Mouse (Mus musculus) CD4-positive, CD25-positive, alpha-beta regulatory T cell, adult 4 months (primary cell): ENCODE results near the gene Crygd. TPM values are rescaled to one million over a fixed set of nuclear protein-coding genes. Genes with fewer than 3 reads are reported as not detected.

Experiments used
- ATAC-seq: one replicate; pipeline ENCODE4 v1.8.0; 2017
- polyA plus RNA-seq, 2 experiments: library from polyadenylated mRNA; unstranded; fragments of 100-300 nt; shearing (Covaris generic); gene quantifications; one replicate each; pipeline ENCODE4 v1.2.1; 2017

The Crygd gene
- polyA plus RNA-seq, 2 experiments from 2014 or later: not detected

- ATAC-seq: no peak
These were observed 21.4 kb downstream of the Crygd start for GRCm38 (mm10) chr1:65041837-65042236.

- ATAC-seq: no peak
These were observed 22.4 kb downstream of the Crygd start for GRCm38 (mm10) chr1:65040806-65041205.

- no peak for ATAC-seq
These were observed 23.6 kb downstream of the Crygd start for GRCm38 (mm10) chr1:65039679-65040078.

GRCm38 (mm10) chr1:65037542-65037941 is 25.7 kb downstream of the Crygd start:
- ATAC-seq: no peak

GRCm38 (mm10) chr1:65035513-65035912 is 27.7 kb downstream of the Crygd start:
- ATAC-seq: no peak

- ATAC-seq: no peak
These were observed 30.6 kb downstream of the Crygd start, which contains the start of gene Akr1cl for GRCm38 (mm10) chr1:65032641-65033040. Gene Akr1cl (minus strand): TSS chr1:65032759.

GRCm38 (mm10) chr1:65028206-65028605 is 35.0 kb downstream of the Crygd start:
- ATAC-seq: no peak

- no peak for ATAC-seq
These were observed 50.5 kb downstream of the Crygd start for GRCm38 (mm10) chr1:65012726-65013125.

Other genes starting within 250 kb of the Crygd start
- 10 to 100 TPM in 1 of 2 experiments, 1 to 10 TPM in 1; 7.8 to 11.2 TPM for gene Plekhm3, start 106.6 kb downstream of the Crygd start, polyA plus RNA-seq
- gene Akr1cl, start 30.7 kb downstream of the Crygd start, polyA plus RNA-seq: under 1 TPM in 1 of 2 experiments, not detected in 1; 0.31 TPM
- not detected for gene Cryge, start 12.3 kb downstream of the Crygd start, polyA plus RNA-seq
- gene Crygc, start 10.2 kb upstream of the Crygd start, polyA plus RNA-seq: not detected
- not detected for gene Crygb, start 18.8 kb upstream of the Crygd start, polyA plus RNA-seq
- not detected for gene Cryga, start 39.9 kb upstream of the Crygd start, polyA plus RNA-seq
- not detected for gene Gm28845, start 56.1 kb upstream of the Crygd start, polyA plus RNA-seq
- gene D630023F18Rik, start 59.8 kb upstream of the Crygd start, polyA plus RNA-seq: not detected
- gene Idh1, start 123.0 kb upstream of the Crygd start, polyA plus RNA-seq: 10 to 100 TPM in 1 of 2 experiments, 1 to 10 TPM in 1; 7.9 to 10.2 TPM
- gene Pikfyve, start 123.2 kb upstream of the Crygd start, polyA plus RNA-seq: 10 to 100 TPM; 11.8 to 13.6 TPM
- gene Pth2r, start 218.6 kb upstream of the Crygd start, polyA plus RNA-seq: not detected